Mouse (Mus musculus) forebrain, embryonic 13.5 days (tissue): ENCODE data around the gene Crim1. TPM values are rescaled to one million over a fixed set of nuclear protein-coding genes. Genes with fewer than 3 reads are reported as not detected.

Experiments used
- ATAC-seq: fragments of 200-750 bp; cut with Nextera tagmentation; 2 replicates; pipeline ENCODE4 v1.8.0; 2017
- H3K27ac ChIP-seq: fragments of 300-500 bp; sonication (generic); 2 replicates; pipeline ENCODE4 v1.5.1; 2015; ENCODE audit warnings: inconsistent platforms, mild to moderate bottlenecking, moderate library complexity
- H3K27me3 ChIP-seq: fragments of 300-500 bp; sonication (generic); 2 replicates; pipeline ENCODE4 v1.6.1; 2015; ENCODE audit warnings: mild to moderate bottlenecking, inconsistent platforms
- H3K36me3 ChIP-seq: fragments of 300-500 bp; sonication (generic); 2 replicates; pipeline ENCODE4 v1.6.1; 2015; ENCODE audit warnings: mild to moderate bottlenecking, inconsistent platforms; ENCODE audit not compliant: poor library complexity, severe bottlenecking
- H3K4me1 ChIP-seq: fragments of 300-500 bp; sonication (generic); 2 replicates; pipeline ENCODE4 v1.6.1; 2015; ENCODE audit warnings: inconsistent platforms
- H3K4me2 ChIP-seq: fragments of 300-500 bp; sonication (generic); 2 replicates; pipeline ENCODE4 v1.6.1; 2015; ENCODE audit warnings: inconsistent platforms, mild to moderate bottlenecking, moderate library complexity
- H3K4me3 ChIP-seq: fragments of 300-500 bp; sonication (generic); 2 replicates; pipeline ENCODE4 v1.5.1; 2015; ENCODE audit warnings: mild to moderate bottlenecking, inconsistent platforms
- H3K9ac ChIP-seq: fragments of 300-500 bp; sonication (generic); 2 replicates; pipeline ENCODE4 v1.6.1; 2015; ENCODE audit warnings: mild to moderate bottlenecking, inconsistent platforms
- H3K9me3 ChIP-seq: fragments of 300-500 bp; sonication (generic); replicated peaks from 2 replicates; pipeline ENCODE4 v1.6.1; 2016; ENCODE audit warnings: inconsistent platforms
- WGBS: fragments of 180-500 bp; shearing (Covaris S2); methylation state at CpG from one replicate; pipeline ENCODE4 v1.1.7; 2015; 5-methylcytosine and 5-hydroxymethylcytosine counted together
- microRNA-seq: library from miRNA; unstranded; fragments of <30 nt; microRNA quantifications from one replicate; pipeline ENCODE4, GENCODE M21; 2016
- polyA plus RNA-seq: library from polyadenylated mRNA; unstranded; fragments of >200 nt; fragmentation: Nextera tagmentation; extraction: Ambion mirVana; gene quantifications from 2 replicates; pipeline ENCODE4 v1.2.1, GENCODE M21; 2015

The Crim1 gene
- polyA plus RNA-seq, 1 experiment from 2014 or later: 3.6 TPM

- no peak for ATAC-seq
- no peak overlapping the region for H3K4me2 ChIP-seq
- no peak overlapping the region for H3K9ac ChIP-seq
- H3K27me3 ChIP-seq: peaks cover 7% of the 10 kb centered on the region
- no peak overlapping the region for H3K4me3 ChIP-seq
- 77% methylated on average over 8 of the region's 8 CpGs for WGBS
- no peaks in the 10 kb centered on the region for H3K9me3 ChIP-seq
- H3K4me1 ChIP-seq: no peaks in the 10 kb centered on the region
- H3K27ac ChIP-seq: no peak overlapping the region
- no peaks in the 10 kb centered on the region for H3K36me3 ChIP-seq
Observed at GRCm38 (mm10) chr17:78425026-78425425, 225.0 kb downstream of the Crim1 start.

Small RNAs within 50 kb of the gene (microRNA-seq; reads per million reads assigned to microRNA genes)
- gene Gm25069: not detected

Other genes starting within 250 kb of the Crim1 start
- 28.0 and 29.7 TPM in 2 replicates for gene Fez2, start 217.9 kb downstream of the Crim1 start, polyA plus RNA-seq